Mouse (Mus musculus) heart, embryonic 13.5 days (tissue): ENCODE measurements at regions not wholly inside any gene's neighbourhood (a gene's known extent, or its start where the extent isn't known, plus 50 kb on each side); places are given as distances from the start of the nearest gene placed in this dataset.

Experiments
- ATAC-seq: fragments of 200-750 bp; cut with Nextera tagmentation; 2 replicates; pipeline ENCODE4 v1.8.0; 2017; ENCODE audit warnings: moderate TSS enrichment; ENCODE audit not compliant: insufficient number of reproducible peaks, low FRiP score, low TSS enrichment; ENCODE audit errors: extremely low read depth
- H3K27ac ChIP-seq: fragments of 300-500 bp; sonication (generic); replicated peaks from 2 replicates; pipeline ENCODE4 v1.5.1; 2015; ENCODE audit warnings: moderate library complexity, mild to moderate bottlenecking, inconsistent platforms
- H3K27me3 ChIP-seq: fragments of 300-500 bp; sonication (generic); replicated peaks from 2 replicates; pipeline ENCODE4 v1.6.1; 2015; ENCODE audit warnings: mild to moderate bottlenecking, inconsistent platforms
- H3K36me3 ChIP-seq: fragments of 300-500 bp; sonication (generic); 2 replicates; pipeline ENCODE4 v1.6.1; 2015; ENCODE audit warnings: mild to moderate bottlenecking, inconsistent platforms
- H3K4me1 ChIP-seq: fragments of 300-500 bp; sonication (generic); 2 replicates; pipeline ENCODE4 v1.6.1; 2015; ENCODE audit warnings: inconsistent platforms
- H3K4me2 ChIP-seq: fragments of 300-500 bp; sonication (generic); 2 replicates; pipeline ENCODE4 v1.6.1; 2015; ENCODE audit warnings: inconsistent platforms, mild to moderate bottlenecking, moderate library complexity
- H3K4me3 ChIP-seq: fragments of 300-500 bp; sonication (generic); 2 replicates; pipeline ENCODE4 v1.5.1; 2015; ENCODE audit warnings: moderate library complexity, mild to moderate bottlenecking, inconsistent platforms
- H3K9ac ChIP-seq: fragments of 300-500 bp; sonication (generic); 2 replicates; pipeline ENCODE4 v1.6.1; 2015; ENCODE audit warnings: inconsistent platforms, mild to moderate bottlenecking, moderate library complexity
- H3K9me3 ChIP-seq: fragments of 300-500 bp; sonication (generic); 2 replicates; pipeline ENCODE4 v1.6.1; 2016; ENCODE audit warnings: inconsistent platforms
- WGBS: fragments of 180-500 bp; shearing (Covaris S2); methylation state at CpG from one replicate; pipeline ENCODE4 v1.1.7; 2015; ENCODE audit warnings: mixed read lengths; 5-methylcytosine and 5-hydroxymethylcytosine counted together

DNA sequence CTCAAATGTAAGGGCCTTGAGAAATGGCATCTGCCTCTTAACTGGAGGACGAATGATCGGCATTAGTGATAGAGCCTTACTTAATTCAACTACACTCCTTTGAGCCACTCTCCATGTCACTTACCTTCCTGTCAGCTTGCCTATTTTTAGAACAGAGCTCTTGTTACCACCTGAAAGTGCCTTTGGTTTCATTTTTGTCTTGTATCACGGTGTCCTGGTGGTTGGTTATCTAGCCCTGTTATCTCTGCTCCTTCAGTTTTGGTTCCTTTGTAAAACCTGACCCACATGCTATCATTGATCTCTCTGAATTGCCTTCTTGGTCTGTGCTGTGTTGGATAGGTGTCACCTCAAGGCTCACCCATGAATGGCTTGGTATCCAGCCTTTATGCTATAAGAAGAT, 310.6 kb downstream of the Rnls start:
- peaks cover 2% of the 10 kb centered on the region; the same call in 1 of the 2 replicates for H3K4me1 ChIP-seq
- no peaks in the 10 kb centered on the region for H3K9me3 ChIP-seq
- no peak overlapping the region for H3K4me2 ChIP-seq
- H3K9ac ChIP-seq: no peak overlapping the region
- no peaks in the 10 kb centered on the region for H3K36me3 ChIP-seq
- no peak overlapping the region for H3K27ac ChIP-seq
- 59% methylated on average over 3 of the region's 3 CpGs for WGBS
- H3K4me3 ChIP-seq: no peak overlapping the region
- no peaks in the 10 kb centered on the region for H3K27me3 ChIP-seq
- ATAC-seq: no peak

DNA sequence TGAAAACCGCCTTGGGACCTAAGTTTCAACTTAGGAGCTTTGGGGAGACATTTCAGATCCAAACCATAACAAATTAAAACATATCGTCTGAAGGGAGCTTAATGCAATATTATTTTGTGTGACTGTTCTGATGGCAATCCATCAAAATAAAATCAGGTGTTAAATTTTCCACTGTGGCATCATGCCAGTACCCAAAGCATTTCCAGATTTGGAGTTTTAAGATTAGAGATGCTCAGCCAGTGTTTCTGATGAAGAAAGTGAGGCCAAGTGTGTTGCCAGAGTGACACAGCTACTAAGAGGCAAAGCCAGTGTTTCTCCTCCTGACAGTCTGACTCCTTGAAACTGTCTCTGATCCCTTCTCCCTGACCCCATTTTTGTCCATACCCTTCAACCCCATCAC, 308.7 kb downstream of the Rnls start:
- H3K27ac ChIP-seq: no peak overlapping the region
- peaks cover 2% of the 10 kb centered on the region; the same call in 1 of the 2 replicates for H3K4me1 ChIP-seq
- H3K9ac ChIP-seq: no peak overlapping the region
- no peaks in the 10 kb centered on the region for H3K36me3 ChIP-seq
- no peaks in the 10 kb centered on the region for H3K27me3 ChIP-seq
- no peak overlapping the region for H3K4me2 ChIP-seq
- 66% methylated on average over 2 of the region's 2 CpGs for WGBS
- ATAC-seq: no peak
- H3K9me3 ChIP-seq: no peaks in the 10 kb centered on the region
- H3K4me3 ChIP-seq: no peak overlapping the region

DNA sequence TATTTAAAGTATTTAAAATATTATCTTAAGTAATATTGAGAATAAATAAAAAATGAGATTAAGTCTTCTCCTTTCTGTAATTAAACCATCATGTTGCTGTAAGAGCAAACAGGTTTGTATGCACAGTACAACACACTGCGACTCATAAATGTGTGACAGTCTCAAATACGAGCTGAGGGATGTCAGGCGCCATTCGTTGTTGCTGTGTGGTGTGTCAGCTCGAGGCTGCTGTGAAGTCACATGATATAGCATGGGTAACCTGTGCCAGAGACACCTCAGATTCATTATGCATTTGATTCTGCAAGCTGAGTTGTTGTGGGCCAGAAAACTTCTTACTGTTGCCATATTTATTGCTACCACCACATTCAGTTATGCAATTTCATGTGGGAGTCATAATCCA, 307.4 kb downstream of the Rnls start:
- Histone ChIP-seq H3K9me3 (no peaks in the 10 kb centered on the region), H3K4me2 (no peak overlapping the region), H3K4me1 (peaks cover 2% of the 10 kb centered on the region; the same call in 1 of the 2 replicates), H3K27ac (no peak overlapping the region), H3K36me3 (no peaks in the 10 kb centered on the region), H3K9ac (no peak overlapping the region), H3K4me3 (no peak overlapping the region), H3K27me3 (no peaks in the 10 kb centered on the region)
- ATAC-seq: no peak
- whole genome bisulfite sequencing: 86% methylated on average over 5 of the region's 5 CpGs
